Mouse (Mus musculus) intestine, embryonic 15.5 days (tissue): ENCODE measurements at regions not wholly inside any gene's neighbourhood (a gene's known extent, or its start where the extent isn't known, plus 50 kb on each side); places are given as distances from the start of the nearest gene placed in this dataset.
"Not testable (repeated sequence)": the region's sequence is repeated elsewhere in the genome, so short reads cannot be mapped to it uniquely, and the experiment has no call there.

ENCODE experiments used
- ATAC-seq: fragments of 200-750 bp; cut with Nextera tagmentation; 2 replicates; pipeline ENCODE4 v1.8.0; 2017; ENCODE audit warnings: moderate TSS enrichment, moderate library complexity
- H3K27ac ChIP-seq: fragments of 300-500 bp; sonication (generic); 2 replicates; pipeline ENCODE4 v1.5.1; 2015; ENCODE audit warnings: mild to moderate bottlenecking, inconsistent platforms
- H3K27me3 ChIP-seq: fragments of 300-500 bp; sonication (generic); replicated peaks from 2 replicates; pipeline ENCODE4 v1.6.1; 2015; ENCODE audit warnings: inconsistent platforms
- H3K36me3 ChIP-seq: fragments of 300-500 bp; sonication (generic); 2 replicates; pipeline ENCODE4 v1.6.1; 2015; ENCODE audit warnings: inconsistent platforms
- H3K4me1 ChIP-seq: fragments of 300-500 bp; sonication (generic); replicated peaks from 2 replicates; pipeline ENCODE4 v1.6.1; 2015; ENCODE audit warnings: inconsistent platforms
- H3K4me2 ChIP-seq: fragments of 300-500 bp; sonication (generic); replicated peaks from 2 replicates; pipeline ENCODE4 v1.6.1; 2015; ENCODE audit warnings: mild to moderate bottlenecking, inconsistent platforms
- H3K4me3 ChIP-seq: fragments of 300-500 bp; sonication (generic); replicated peaks from 2 replicates; pipeline ENCODE4 v1.5.1; 2015; ENCODE audit warnings: inconsistent platforms
- H3K9ac ChIP-seq: fragments of 300-500 bp; sonication (generic); 2 replicates; pipeline ENCODE4 v1.6.1; 2015; ENCODE audit warnings: inconsistent platforms
- H3K9me3 ChIP-seq: fragments of 300-500 bp; sonication (generic); 2 replicates; pipeline ENCODE4 v1.6.1; 2016; ENCODE audit warnings: inconsistent platforms
- WGBS: fragments of 180-500 bp; shearing (Covaris S2); methylation state at CpG from one replicate; pipeline ENCODE4 v1.1.7; 2015; 5-methylcytosine and 5-hydroxymethylcytosine counted together

- 82% methylated on average over 8 of the region's 8 CpGs for WGBS
- no peaks in the 10 kb centered on the region for H3K27me3 ChIP-seq
- ATAC-seq, result no peak
- no peaks in the 10 kb centered on the region for H3K36me3 ChIP-seq
- H3K4me3 ChIP-seq, result no peak overlapping the region
- H3K4me1 ChIP-seq, result no peaks in the 10 kb centered on the region
- no peaks in the 10 kb centered on the region for H3K9me3 ChIP-seq
- no peak overlapping the region for H3K9ac ChIP-seq
- no peak overlapping the region for H3K27ac ChIP-seq
- H3K4me2 ChIP-seq, result no peak overlapping the region
Observed at GRCm38 (mm10) chr4:23341240-23341639, 853.1 kb upstream of the Pou3f2 start.

GRCm38 (mm10) chr4:23338481-23338880 is 850.3 kb upstream of the Pou3f2 start:
- 78% methylated on average over 5 of the region's 5 CpGs for WGBS
- Histone ChIP-seq H3K4me1 (no peaks in the 10 kb centered on the region), H3K4me2 (no peak overlapping the region), H3K9me3 (no peaks in the 10 kb centered on the region), H3K36me3 (no peaks in the 10 kb centered on the region), H3K27me3 (no peaks in the 10 kb centered on the region), H3K27ac (no peak overlapping the region), H3K9ac (no peak overlapping the region), H3K4me3 (no peak overlapping the region)
- ATAC-seq, result no peak

GRCm38 (mm10) chr4:23300617-23301016 is 812.5 kb upstream of the Pou3f2 start:
- H3K4me2 ChIP-seq, result no peak overlapping the region
- H3K27me3 ChIP-seq, result no peaks in the 10 kb centered on the region
- no peaks in the 10 kb centered on the region for H3K9me3 ChIP-seq
- 18% methylated on average over 2 of the region's 2 CpGs for WGBS
- H3K4me3 ChIP-seq, result no peak overlapping the region
- no peak overlapping the region for H3K27ac ChIP-seq
- no peaks in the 10 kb centered on the region for H3K36me3 ChIP-seq
- H3K4me1 ChIP-seq, result no peaks in the 10 kb centered on the region
- no peak for ATAC-seq
- H3K9ac ChIP-seq, result no peak overlapping the region

GRCm38 (mm10) chr4:23280087-23280486 is 791.9 kb upstream of the Pou3f2 start:
- Histone ChIP-seq H3K36me3 (no peaks in the 10 kb centered on the region), H3K4me3 (no peak overlapping the region), H3K4me2 (no peak overlapping the region), H3K27me3 (no peaks in the 10 kb centered on the region), H3K9ac (no peak overlapping the region), H3K9me3 (no peaks in the 10 kb centered on the region), H3K4me1 (no peaks in the 10 kb centered on the region), H3K27ac (no peak overlapping the region)
- no peak for ATAC-seq
- WGBS, result 73% methylated on average over 6 of the region's 6 CpGs

- Histone ChIP-seq H3K9me3 (no peaks in the 10 kb centered on the region), H3K27me3 (no peaks in the 10 kb centered on the region), H3K36me3 (no peaks in the 10 kb centered on the region), H3K9ac (no peak overlapping the region), H3K4me3 (no peak overlapping the region), H3K27ac (no peak overlapping the region), H3K4me2 (no peak overlapping the region), H3K4me1 (no peaks in the 10 kb centered on the region)
- 76% methylated on average over 5 of the region's 5 CpGs for WGBS
- no peak for ATAC-seq
Observed at GRCm38 (mm10) chr4:23275203-23275602, 787.0 kb upstream of the Pou3f2 start.

- H3K36me3 ChIP-seq, result no peaks in the 10 kb centered on the region
- no peak overlapping the region for H3K9ac ChIP-seq
- no peak overlapping the region for H3K4me2 ChIP-seq
- H3K27me3 ChIP-seq, result no peaks in the 10 kb centered on the region
- no peak overlapping the region for H3K27ac ChIP-seq
- H3K4me3 ChIP-seq, result no peak overlapping the region
- H3K4me1 ChIP-seq, result no peaks in the 10 kb centered on the region
- no peak for ATAC-seq
- no peaks in the 10 kb centered on the region for H3K9me3 ChIP-seq
Observed at GRCm38 (mm10) chr4:23271947-23272346, 783.8 kb upstream of the Pou3f2 start.

- H3K9ac ChIP-seq, result no peak overlapping the region
- no peak overlapping the region for H3K4me2 ChIP-seq
- no peaks in the 10 kb centered on the region; the same call in 1 of the 2 replicates for H3K9me3 ChIP-seq
- no peaks in the 10 kb centered on the region for H3K27me3 ChIP-seq
- 93% methylated on average over 4 of the region's 4 CpGs for WGBS
- H3K4me1 ChIP-seq, result no peaks in the 10 kb centered on the region
- H3K36me3 ChIP-seq, result no peaks in the 10 kb centered on the region
- no peak for ATAC-seq
- H3K4me3 ChIP-seq, result no peak overlapping the region
- no peak overlapping the region for H3K27ac ChIP-seq
Observed at GRCm38 (mm10) chr4:23260371-23260770, 772.2 kb upstream of the Pou3f2 start.

- no peak overlapping the region for H3K27ac ChIP-seq
- no peak for ATAC-seq
- H3K36me3 ChIP-seq, result no peaks in the 10 kb centered on the region
- no peaks in the 10 kb centered on the region for H3K4me1 ChIP-seq
- no peaks in the 10 kb centered on the region for H3K9me3 ChIP-seq
- H3K4me3 ChIP-seq, result no peak overlapping the region
- no peak overlapping the region for H3K4me2 ChIP-seq
- 51% methylated on average over 1 of the region's 1 CpGs for WGBS
- no peak overlapping the region for H3K9ac ChIP-seq
- H3K27me3 ChIP-seq, result no peaks in the 10 kb centered on the region
Observed at GRCm38 (mm10) chr4:23234960-23235359, 746.8 kb upstream of the Pou3f2 start.

GRCm38 (mm10) chr4:23194756-23195155 is 706.6 kb upstream of the Pou3f2 start:
- H3K9ac ChIP-seq, H3K4me1 ChIP-seq, H3K27me3 ChIP-seq, H3K4me2 ChIP-seq, H3K27ac ChIP-seq, H3K9me3 ChIP-seq, ATAC-seq, H3K36me3 ChIP-seq, H3K4me3 ChIP-seq: not testable (repeated sequence)
- 94% methylated on average over 1 of the region's 1 CpGs for WGBS

GRCm38 (mm10) chr4:23193384-23194135 is 705.4 kb upstream of the Pou3f2 start:
- Histone ChIP-seq H3K4me1 (no peaks in the 10 kb centered on the region), H3K4me3 (no peak overlapping the region), H3K27ac (no peak overlapping the region), H3K4me2 (no peak overlapping the region), H3K27me3 (no peaks in the 10 kb centered on the region), H3K9ac (no peak overlapping the region), H3K9me3 (no peaks in the 10 kb centered on the region), H3K36me3 (no peaks in the 10 kb centered on the region)
- 72% methylated on average over 6 of the region's 6 CpGs for WGBS
- no peak for ATAC-seq

- no peak for ATAC-seq
- Histone ChIP-seq H3K4me3 (no peak overlapping the region), H3K27me3 (no peaks in the 10 kb centered on the region), H3K4me1 (no peaks in the 10 kb centered on the region), H3K9me3 (no peaks in the 10 kb centered on the region), H3K4me2 (no peak overlapping the region), H3K9ac (no peak overlapping the region), H3K36me3 (no peaks in the 10 kb centered on the region), H3K27ac (no peak overlapping the region)
- 84% methylated on average over 1 of the region's 1 CpGs for WGBS
Observed at GRCm38 (mm10) chr4:23173811-23174210, 685.6 kb upstream of the Pou3f2 start.

GRCm38 (mm10) chr4:23173330-23173729 is 685.2 kb upstream of the Pou3f2 start:
- Histone ChIP-seq H3K4me3 (no peak overlapping the region), H3K4me2 (no peak overlapping the region), H3K9me3 (no peaks in the 10 kb centered on the region), H3K9ac (no peak overlapping the region), H3K36me3 (no peaks in the 10 kb centered on the region), H3K4me1 (no peaks in the 10 kb centered on the region), H3K27me3 (no peaks in the 10 kb centered on the region), H3K27ac (no peak overlapping the region)
- ATAC-seq, result no peak
- 81% methylated on average over 4 of the region's 4 CpGs for WGBS

- Histone ChIP-seq H3K36me3 (no peaks in the 10 kb centered on the region), H3K9me3 (no peaks in the 10 kb centered on the region), H3K27me3 (no peaks in the 10 kb centered on the region), H3K9ac (no peak overlapping the region), H3K27ac (no peak overlapping the region), H3K4me1 (no peaks in the 10 kb centered on the region), H3K4me2 (no peak overlapping the region), H3K4me3 (no peak overlapping the region)
- ATAC-seq, result no peak
- WGBS, result 87% methylated on average over 3 of the region's 3 CpGs
Observed at GRCm38 (mm10) chr4:23148097-23148849, 660.1 kb upstream of the Pou3f2 start.
